Mouse (Mus musculus): ENCODE measurements at regions not wholly inside any gene's neighbourhood (a gene's known extent, or its start where the extent isn't known, plus 50 kb on each side); places are given as distances from the start of the nearest gene placed in this dataset.
A peak's percentile ranks its signal among the peaks of the same experiment; 100 is the strongest.

- 69% methylated on average over 5 of the region's 5 CpGs for WGBS
- no peaks in the 10 kb centered on the region for H3K4me1 ChIP-seq (ENCODE audit: control insufficient read depth, insufficient read depth, low read length)
- TF ChIP-seq POLR2A (IDR thresholded peaks at IDR 0.05; ENCODE audit: insufficient read depth, low read depth, low read length) (no peak), CTCF (IDR thresholded peaks at IDR 0.05; ENCODE audit: insufficient read depth, low read depth, low read length) (no peak)
- H3K27ac ChIP-seq (ENCODE audit: insufficient read depth, low read depth, low read length): no peak overlapping the region
- no peak overlapping the region for H3K4me3 ChIP-seq (ENCODE audit: insufficient read depth, low read depth, low read length)
These were observed 60.9 kb upstream of the Foxa2 start for GRCm38 (mm10) chr2:148107607-148108115.

- 69% methylated on average over 2 of the region's 2 CpGs for WGBS
- Histone ChIP-seq H3K4me3 (ENCODE audit: insufficient read depth, low read depth, low read length) (no peak overlapping the region), H3K4me1 (ENCODE audit: control insufficient read depth, insufficient read depth, low read length) (no peaks in the 10 kb centered on the region), H3K27ac (ENCODE audit: insufficient read depth, low read depth, low read length) (no peak overlapping the region)
- TF ChIP-seq POLR2A (IDR thresholded peaks at IDR 0.05; ENCODE audit: insufficient read depth, low read depth, low read length) (no peak), CTCF (IDR thresholded peaks at IDR 0.05; ENCODE audit: insufficient read depth, low read depth, low read length) (no peak)
These were observed 63.4 kb upstream of the Foxa2 start for GRCm38 (mm10) chr2:148110149-148110548.

GRCm38 (mm10) chr2:148111889-148112288, 65.1 kb upstream of the Foxa2 start:
- TF ChIP-seq POLR2A (IDR thresholded peaks at IDR 0.05; ENCODE audit: insufficient read depth, low read depth, low read length) (no peak), CTCF (IDR thresholded peaks at IDR 0.05; ENCODE audit: insufficient read depth, low read depth, low read length) (peak; percentile 32; the same call in 1 of the 2 replicates)
- WGBS: 25% methylated on average over 10 of the region's 10 CpGs
- H3K4me3 ChIP-seq (ENCODE audit: insufficient read depth, low read depth, low read length): no peak overlapping the region
- H3K4me1 ChIP-seq (ENCODE audit: control insufficient read depth, insufficient read depth, low read length): no peaks in the 10 kb centered on the region
- H3K27ac ChIP-seq (ENCODE audit: insufficient read depth, low read depth, low read length): no peak overlapping the region

GRCm38 (mm10) chr2:148113184-148113583, 66.4 kb upstream of the Foxa2 start:
- Histone ChIP-seq H3K27ac (ENCODE audit: insufficient read depth, low read depth, low read length) (no peak overlapping the region), H3K4me3 (ENCODE audit: insufficient read depth, low read depth, low read length) (no peak overlapping the region), H3K4me1 (ENCODE audit: control insufficient read depth, insufficient read depth, low read length) (no peaks in the 10 kb centered on the region)
- TF ChIP-seq POLR2A (IDR thresholded peaks at IDR 0.05; ENCODE audit: insufficient read depth, low read depth, low read length): no peak
- TF ChIP-seq CTCF (IDR thresholded peaks at IDR 0.05; ENCODE audit: insufficient read depth, low read depth, low read length): no peak
- WGBS: 47% methylated on average over 2 of the region's 2 CpGs

GRCm38 (mm10) chr2:148114600-148114999, 67.8 kb upstream of the Foxa2 start:
- TF ChIP-seq CTCF (IDR thresholded peaks at IDR 0.05; ENCODE audit: insufficient read depth, low read depth, low read length) (no peak), POLR2A (IDR thresholded peaks at IDR 0.05; ENCODE audit: insufficient read depth, low read depth, low read length) (no peak)
- Histone ChIP-seq H3K27ac (ENCODE audit: insufficient read depth, low read depth, low read length) (no peak overlapping the region), H3K4me1 (ENCODE audit: control insufficient read depth, insufficient read depth, low read length) (no peaks in the 10 kb centered on the region), H3K4me3 (ENCODE audit: insufficient read depth, low read depth, low read length) (no peak overlapping the region)
- WGBS: 30% methylated on average over 4 of the region's 4 CpGs

GRCm38 (mm10) chr2:148116033-148116790, 69.4 kb upstream of the Foxa2 start:
- no peak overlapping the region for H3K27ac ChIP-seq (ENCODE audit: insufficient read depth, low read depth, low read length)
- no peak for TF ChIP-seq CTCF (IDR thresholded peaks at IDR 0.05; ENCODE audit: insufficient read depth, low read depth, low read length)
- TF ChIP-seq POLR2A (IDR thresholded peaks at IDR 0.05; ENCODE audit: insufficient read depth, low read depth, low read length): no peak
- no peaks in the 10 kb centered on the region for H3K4me1 ChIP-seq (ENCODE audit: control insufficient read depth, insufficient read depth, low read length)
- WGBS: 84% methylated on average over 3 of the region's 3 CpGs
- no peak overlapping the region for H3K4me3 ChIP-seq (ENCODE audit: insufficient read depth, low read depth, low read length)

- H3K4me1 ChIP-seq (ENCODE audit: control insufficient read depth, insufficient read depth, low read length): peaks cover under 1% of the 10 kb centered on the region; the same call in 1 of the 2 replicates
- H3K27ac ChIP-seq (ENCODE audit: insufficient read depth, low read depth, low read length): no peak overlapping the region
- WGBS: 67% methylated on average over 2 of the region's 2 CpGs
- TF ChIP-seq POLR2A (IDR thresholded peaks at IDR 0.05; ENCODE audit: insufficient read depth, low read depth, low read length): no peak
- no peak for TF ChIP-seq CTCF (IDR thresholded peaks at IDR 0.05; ENCODE audit: insufficient read depth, low read depth, low read length)
- H3K4me3 ChIP-seq (ENCODE audit: insufficient read depth, low read depth, low read length): no peak overlapping the region
These were observed 70.7 kb upstream of the Foxa2 start for GRCm38 (mm10) chr2:148117420-148117819.

GRCm38 (mm10) chr2:148121885-148122876, 75.4 kb upstream of the Foxa2 start:
- WGBS: 41% methylated on average over 13 of the region's 13 CpGs
- TF ChIP-seq CTCF (IDR thresholded peaks at IDR 0.05; ENCODE audit: insufficient read depth, low read depth, low read length): 0 out of 2 replicates have a peak, but pooled peaks have one; percentile 44
- no peak for TF ChIP-seq POLR2A (IDR thresholded peaks at IDR 0.05; ENCODE audit: insufficient read depth, low read depth, low read length)

More at GRCm38 (mm10) chr2:148121885-148122876, 75.4 kb upstream of the Foxa2 start:
- peaks cover 4% of the 10 kb centered on the region; the same call in 1 of the 2 replicates for H3K4me1 ChIP-seq (ENCODE audit: control insufficient read depth, insufficient read depth, low read length)
- H3K27ac ChIP-seq (ENCODE audit: insufficient read depth, low read depth, low read length): no peak overlapping the region
- H3K4me3 ChIP-seq (ENCODE audit: insufficient read depth, low read depth, low read length): no peak overlapping the region

Measured in olfactory bulb, adult 2 months (tissue).